In the genomic region with DNA sequence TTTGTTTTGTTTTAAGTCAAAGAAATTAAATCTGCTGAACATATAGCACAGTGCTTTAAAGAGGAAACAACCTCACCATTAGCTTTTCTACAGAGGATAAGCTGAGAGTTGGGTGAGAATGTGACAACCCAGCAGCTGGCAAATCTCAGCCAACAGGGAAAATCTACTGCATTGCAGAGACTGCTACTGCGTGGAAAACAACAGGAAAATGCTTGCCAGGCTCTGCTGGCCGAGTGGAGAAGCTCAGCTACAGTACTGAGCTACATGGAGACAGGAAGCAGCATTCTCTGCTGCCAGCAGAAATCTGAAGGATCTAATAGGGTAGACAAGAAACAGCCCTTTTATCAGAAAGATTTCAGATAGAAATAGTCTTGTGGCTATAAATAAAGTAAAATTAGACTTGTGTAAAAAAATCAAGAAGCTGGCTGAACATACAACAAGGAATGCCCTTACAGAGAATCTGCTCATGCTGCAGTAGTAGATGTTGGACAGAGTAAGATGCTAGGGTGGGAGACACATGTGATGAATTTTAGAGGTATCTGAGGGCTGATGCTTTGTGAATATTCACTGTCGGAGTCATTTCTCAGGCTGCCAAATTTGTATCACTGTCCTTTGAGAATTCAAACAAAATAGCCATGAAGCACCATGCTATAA, we compare ENCODE assay signal across 10 mouse cellular contexts.
A peak's percentile ranks its signal among the peaks of the same experiment; 100 is the strongest.
DNase-seq lines count a peak whose midpoint lies in the region; ATAC-seq and TF ChIP-seq lines count a peak whose summit lies in the region.
"Had no signal": no experiment of that assay in that cellular context is flagged by ENCODE, and none has a peak within 500 bp of the region (broad histone marks: within the 10 kb centered on the region; RNA-seq: fewer than 3 reads in every experiment).

No protein-coding gene starts in this region.

- no peaks in the 10 kb centered on the region for H3K4me1 ChIP-seq in kidney, embryonic 15.5 days
- H3K4me1 ChIP-seq in lung, adult 2 months (ENCODE audit: control insufficient read depth, insufficient read depth, low read length): no peaks in the 10 kb centered on the region
- no peaks in the 10 kb centered on the region for H3K4me1 ChIP-seq in forebrain, embryonic 10.5 days
- H3K4me1 ChIP-seq: embryonic facial prominence, embryonic 13.5 days; heart, embryonic 13.5 days had no signal

- 44% methylated on average over 3 of the region's 3 CpGs for WGBS in kidney, embryonic 15.5 days
- 39% methylated on average over 3 of the region's 3 CpGs for WGBS in lung, adult 2 months
- WGBS in forebrain, embryonic 10.5 days: 69% methylated on average over 3 of the region's 3 CpGs

- H3K27me3 ChIP-seq in kidney, embryonic 15.5 days: no peaks in the 10 kb centered on the region
- no peaks in the 10 kb centered on the region for H3K27me3 ChIP-seq in forebrain, embryonic 10.5 days (ENCODE audit: poor library complexity, severe bottlenecking)
- H3K27me3 ChIP-seq: embryonic facial prominence, embryonic 13.5 days; heart, embryonic 13.5 days had no signal

- no peak for ATAC-seq in kidney, embryonic 15.5 days (replicated peaks; ENCODE audit: low FRiP score)

- H3K36me3 ChIP-seq in kidney, embryonic 15.5 days: no peaks in the 10 kb centered on the region
- H3K36me3 ChIP-seq in forebrain, embryonic 10.5 days (replicated peaks): no peaks in the 10 kb centered on the region
- H3K36me3 ChIP-seq: embryonic facial prominence, embryonic 13.5 days; heart, embryonic 13.5 days had no signal

- TF ChIP-seq CTCF in lung, adult 2 months (IDR thresholded peaks at IDR 0.05; ENCODE audit: insufficient read depth, low read length): 0 out of 2 replicates have a peak, but pooled peaks have one; percentile 12

- no peak for TF ChIP-seq POLR2A in lung, adult 2 months (IDR thresholded peaks at IDR 0.05; ENCODE audit: borderline replicate concordance, extremely low read depth, low read depth, low read length)

- no peak overlapping the region for H3K27ac ChIP-seq in kidney, embryonic 15.5 days
- H3K27ac ChIP-seq in forebrain, embryonic 10.5 days: no peak overlapping the region
- H3K27ac ChIP-seq: embryonic facial prominence, embryonic 13.5 days; heart, embryonic 13.5 days; macrophage had no signal

- no peak overlapping the region for H3K4me3 ChIP-seq in kidney, embryonic 15.5 days (replicated peaks)
- no peak overlapping the region for H3K4me3 ChIP-seq in lung, adult 2 months (replicated peaks; ENCODE audit: extremely low read depth, low read depth, low read length)
- H3K4me3 ChIP-seq in forebrain, embryonic 10.5 days: no peak overlapping the region
- H3K4me3 ChIP-seq: embryonic facial prominence, embryonic 13.5 days; heart, embryonic 13.5 days had no signal

- no peaks in the 10 kb centered on the region for H3K9me3 ChIP-seq in kidney, embryonic 15.5 days (replicated peaks)
- H3K9me3 ChIP-seq in forebrain, embryonic 10.5 days: no peaks in the 10 kb centered on the region
- H3K9me3 ChIP-seq: embryonic facial prominence, embryonic 13.5 days; heart, embryonic 13.5 days had no signal

- no peak overlapping the region for H3K4me2 ChIP-seq in kidney, embryonic 15.5 days
- H3K4me2 ChIP-seq: embryonic facial prominence, embryonic 13.5 days; heart, embryonic 13.5 days had no signal

- DNase-seq in kidney, postnatal 14 days: peak; percentile 5
- peak; percentile 42 to 51 for DNase-seq in left cerebral cortex, adult 18-20 months (ENCODE audit: low spot score in 2 of 2)
- peak; percentile 2 for DNase-seq in lung, adult 2 months
- peak; percentile 21 for DNase-seq in right cerebral cortex, postnatal 14 days
- no peak for DNase-seq in embryo, embryonic 10 days (ENCODE audit: low spot score)
- DNase-seq in forebrain, embryonic 10.5 days (ENCODE audit: extremely low spot score, low spot score): no peak

- H3K9ac ChIP-seq in kidney, embryonic 15.5 days: no peak overlapping the region
- H3K9ac ChIP-seq: embryonic facial prominence, embryonic 13.5 days; heart, embryonic 13.5 days had no signal

Comparison
In these comparisons a context has a peak if more than half of its experiments do, and no peak if none do; other contexts are left out.
1. DNase-seq: peak in kidney, postnatal 14 days (single experiment), left cerebral cortex, adult 18-20 months (2 of 2), lung, adult 2 months (single experiment) and right cerebral cortex, postnatal 14 days (single experiment); none in embryo, embryonic 10 days (single experiment) and forebrain, embryonic 10.5 days (single experiment).